Mouse (Mus musculus): ENCODE data around the gene Olfr1124. TPM values are rescaled to one million over a fixed set of nuclear protein-coding genes. Genes with fewer than 3 reads are reported as not detected.
A peak's percentile ranks its signal among the peaks of the same experiment; 100 is the strongest.

Olfr1124 gene
- total RNA-seq, 1 experiment, result not detected

DNA sequence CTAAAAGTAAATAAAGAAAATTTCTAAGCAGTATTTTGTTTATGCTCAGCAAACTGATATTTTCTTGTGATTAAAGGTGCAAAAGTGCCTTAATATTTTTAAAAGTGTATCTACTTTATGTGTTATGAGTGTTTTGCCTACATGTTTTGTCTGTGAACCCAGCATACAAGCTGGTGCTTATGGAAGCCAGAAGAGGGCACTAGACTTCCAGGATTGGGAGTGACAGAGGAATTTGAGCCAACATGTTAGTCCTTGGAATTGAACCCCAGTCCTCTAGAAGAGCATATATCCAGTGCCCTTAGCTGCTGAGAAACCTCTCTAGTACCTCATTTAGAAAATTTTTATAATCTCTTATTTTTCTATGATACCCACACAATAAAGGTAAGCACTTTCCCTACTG is 50.1 kb downstream of the Olfr1124 start:
- Histone ChIP-seq H3K27ac (ENCODE audit: insufficient read depth, low read depth, low read length, poor library complexity, severe bottlenecking) (no peak overlapping the region; the same call in 1 of the 2 replicates), H3K9ac (ENCODE audit: insufficient read depth, low read depth, low read length, poor library complexity, severe bottlenecking) (no peak overlapping the region), H3K36me3 (ENCODE audit: control insufficient read depth, insufficient read depth, low read length, poor library complexity, severe bottlenecking) (no peaks in the 10 kb centered on the region), H3K9me3 (ENCODE audit: control insufficient read depth, insufficient read depth, low read depth, low read length) (no peaks in the 10 kb centered on the region), H3K4me3 (ENCODE audit: insufficient read depth in 1 of 2, low read depth in 1 of 2, low read length in 2 of 2, poor library complexity in 1 of 2, severe bottlenecking in 1 of 2) (no peak overlapping the region), H3K4me1 (ENCODE audit: control insufficient read depth in 2 of 2, insufficient read depth in 2 of 2, low read length in 2 of 2, poor library complexity in 1 of 2) (peaks cover 0 to 5% of the 10 kb centered on the region in 2 experiments; a peak in 2 of 4 replicates)
- in situ Hi-C loops (cut with MboI; ENCODE audit: low sequenced_read_pairs in 2 of 2, unreplicated experiment in 2 of 2), result no loop called here
- DNase-seq (ENCODE audit: low read depth, low spot score), result peak; percentile 51
- TF ChIP-seq ZNF384 (IDR thresholded peaks at IDR 0.05; ENCODE audit: low read depth, low read length) (no peak), MAFK (IDR thresholded peaks at IDR 0.05; ENCODE audit: insufficient read depth, low read depth, low read length) (no peak), ZC3H11A (IDR thresholded peaks at IDR 0.05; ENCODE audit: borderline replicate concordance, low read depth, low read length) (peak; percentile 93), CHD2 (IDR thresholded peaks at IDR 0.05; ENCODE audit: low read depth, low read length) (no peak), HCFC1 (IDR thresholded peaks at IDR 0.05; ENCODE audit: borderline replicate concordance, insufficient read depth, low read length) (no peak)

DNA sequence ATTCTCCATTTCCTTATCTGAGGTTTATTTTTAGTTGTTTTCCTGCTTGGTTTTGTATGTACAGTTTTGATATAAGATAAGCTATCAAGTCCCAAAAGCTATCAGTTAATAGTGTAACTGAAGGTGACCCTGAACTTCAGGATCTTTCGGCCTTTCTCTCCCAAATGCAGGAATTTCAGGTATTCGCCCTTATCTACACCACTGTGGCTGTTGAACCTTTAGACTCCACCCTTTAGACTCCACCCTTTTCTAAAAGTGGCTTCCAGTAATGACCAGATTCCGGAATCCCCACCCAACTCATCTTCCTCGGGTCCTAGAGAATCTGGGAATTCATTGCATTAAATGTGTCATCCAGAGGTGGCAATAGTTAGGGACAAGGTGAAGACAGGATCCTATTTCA is 51.1 kb downstream of the Olfr1124 start:
- Histone ChIP-seq H3K9me3 (ENCODE audit: control insufficient read depth, insufficient read depth, low read depth, low read length) (no peaks in the 10 kb centered on the region), H3K36me3 (ENCODE audit: control insufficient read depth, insufficient read depth, low read length, poor library complexity, severe bottlenecking) (no peaks in the 10 kb centered on the region), H3K4me1 (ENCODE audit: control insufficient read depth in 2 of 2, insufficient read depth in 2 of 2, low read length in 2 of 2, poor library complexity in 1 of 2) (peaks cover 0 to 5% of the 10 kb centered on the region in 2 experiments; a peak in 2 of 4 replicates), H3K4me3 (ENCODE audit: insufficient read depth in 1 of 2, low read depth in 1 of 2, low read length in 2 of 2, poor library complexity in 1 of 2, severe bottlenecking in 1 of 2) (no peak overlapping the region), H3K9ac (ENCODE audit: insufficient read depth, low read depth, low read length, poor library complexity, severe bottlenecking) (no peak overlapping the region), H3K27ac (ENCODE audit: insufficient read depth, low read depth, low read length, poor library complexity, severe bottlenecking) (peak overlapping the region; percentile 61; the same call in 1 of the 2 replicates)
- DNase-seq (ENCODE audit: low read depth, low spot score), result peak; percentile 73
- TF ChIP-seq CHD2 (IDR thresholded peaks at IDR 0.05; ENCODE audit: low read depth, low read length) (0 out of 2 replicates have a peak, but pooled peaks have one; percentile 61), MAFK (IDR thresholded peaks at IDR 0.05; ENCODE audit: insufficient read depth, low read depth, low read length) (no peak), ZC3H11A (IDR thresholded peaks at IDR 0.05; ENCODE audit: borderline replicate concordance, low read depth, low read length) (no peak)
- in situ Hi-C loops (cut with MboI; ENCODE audit: low sequenced_read_pairs in 2 of 2, unreplicated experiment in 2 of 2), result no loop called here

DNA sequence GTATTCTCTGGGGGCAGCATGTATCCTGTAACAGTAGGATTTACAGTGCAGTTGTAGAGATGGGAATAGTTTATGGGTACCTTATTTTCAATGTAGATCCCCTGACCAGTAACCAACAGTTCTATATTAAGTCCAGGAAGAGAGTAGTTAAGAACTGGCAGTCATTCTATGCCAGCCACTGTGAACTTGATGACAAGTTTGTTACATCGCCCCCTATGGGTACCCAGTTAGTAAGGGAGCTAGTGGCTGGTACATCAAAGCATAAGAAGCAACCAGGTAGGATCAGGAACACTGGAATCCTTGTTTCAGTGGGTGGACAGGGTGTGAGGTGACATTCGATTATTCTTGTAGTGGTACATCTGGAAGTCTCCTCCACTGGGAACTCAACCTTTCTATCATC is 52.2 kb downstream of the Olfr1124 start:
- no peak for TF ChIP-seq ZC3H11A (IDR thresholded peaks at IDR 0.05; ENCODE audit: borderline replicate concordance, low read depth, low read length)
- no peak for TF ChIP-seq ZNF384 (IDR thresholded peaks at IDR 0.05; ENCODE audit: low read depth, low read length)
- no peak for TF ChIP-seq HCFC1 (IDR thresholded peaks at IDR 0.05; ENCODE audit: borderline replicate concordance, insufficient read depth, low read length)
- no peak for TF ChIP-seq CHD2 (IDR thresholded peaks at IDR 0.05; ENCODE audit: low read depth, low read length)
- no peak for TF ChIP-seq MAFK (IDR thresholded peaks at IDR 0.05; ENCODE audit: insufficient read depth, low read depth, low read length)
- DNase-seq (ENCODE audit: low read depth, low spot score), result peak; percentile 26
- no peaks in the 10 kb centered on the region for H3K9me3 ChIP-seq (ENCODE audit: control insufficient read depth, insufficient read depth, low read depth, low read length)
- H3K4me1 ChIP-seq (ENCODE audit: control insufficient read depth in 2 of 2, insufficient read depth in 2 of 2, low read length in 2 of 2, poor library complexity in 1 of 2), result peaks cover 0 to 5% of the 10 kb centered on the region in 2 experiments; a peak in 3 of 4 replicates
- H3K4me3 ChIP-seq (ENCODE audit: insufficient read depth in 1 of 2, low read depth in 1 of 2, low read length in 2 of 2, poor library complexity in 1 of 2, severe bottlenecking in 1 of 2), result no peak overlapping the region
- in situ Hi-C loops (cut with MboI; ENCODE audit: low sequenced_read_pairs in 2 of 2, unreplicated experiment in 2 of 2), result no loop called here
- no peak overlapping the region for H3K9ac ChIP-seq (ENCODE audit: insufficient read depth, low read depth, low read length, poor library complexity, severe bottlenecking)
- no peak overlapping the region; the same call in 1 of the 2 replicates for H3K27ac ChIP-seq (ENCODE audit: insufficient read depth, low read depth, low read length, poor library complexity, severe bottlenecking)
- no peaks in the 10 kb centered on the region for H3K36me3 ChIP-seq (ENCODE audit: control insufficient read depth, insufficient read depth, low read length, poor library complexity, severe bottlenecking)

Other genes starting within 250 kb of the Olfr1124 start
- gene Olfr1112, start 242.5 kb upstream of the Olfr1124 start, total RNA-seq (2012; rRNA removed), result not detected in 2 replicates
- gene Olfr1113, start 221.3 kb upstream of the Olfr1124 start, total RNA-seq (2012; rRNA removed), result not detected in 2 replicates
- not detected in 2 replicates for gene Olfr1115, start 182.3 kb upstream of the Olfr1124 start, total RNA-seq (2012; rRNA removed)
- gene Olfr1116, start 162.7 kb upstream of the Olfr1124 start, total RNA-seq (2012; rRNA removed), result not detected in 2 replicates
- gene Olfr1118, start 122.7 kb upstream of the Olfr1124 start, total RNA-seq (2012; rRNA removed), result not detected in 2 replicates
- not detected in 2 replicates for gene Olfr1120, start 75.5 kb upstream of the Olfr1124 start, total RNA-seq (2012; rRNA removed)
- not detected in 2 replicates for gene Olfr1121, start 60.4 kb upstream of the Olfr1124 start, total RNA-seq (2012; rRNA removed)
- not detected in 2 replicates for gene Olfr1122, start 44.4 kb upstream of the Olfr1124 start, total RNA-seq (2012; rRNA removed)
- gene Olfr1123, start 13.6 kb upstream of the Olfr1124 start, total RNA-seq (2012; rRNA removed), result not detected in 2 replicates
- gene Olfr1126, start 23.7 kb downstream of the Olfr1124 start, total RNA-seq (2012; rRNA removed), result not detected in 2 replicates
- gene Pramel7, start 66.8 kb downstream of the Olfr1124 start, total RNA-seq (2012; rRNA removed), result 2.7 and 9.3 TPM in 2 replicates
- 3.1 and 16.5 TPM in 2 replicates for gene Pramel6, start 76.3 kb downstream of the Olfr1124 start, total RNA-seq (2012; rRNA removed)
- gene Olfr153, start 101.5 kb downstream of the Olfr1124 start, total RNA-seq (2012; rRNA removed), result 1.2 and 1.9 TPM in 2 replicates
- gene Olfr1128, start 115.3 kb downstream of the Olfr1124 start, total RNA-seq (2012; rRNA removed), result not detected in 2 replicates
- not detected in 2 replicates for gene Olfr1129, start 143.6 kb downstream of the Olfr1124 start, total RNA-seq (2012; rRNA removed)
- not detected in 2 replicates for gene Olfr1130, start 175.9 kb downstream of the Olfr1124 start, total RNA-seq (2012; rRNA removed)
- gene Olfr1131, start 196.8 kb downstream of the Olfr1124 start, total RNA-seq (2012; rRNA removed), result not detected in 2 replicates
- gene Olfr1132, start 207.3 kb downstream of the Olfr1124 start, total RNA-seq (2012; rRNA removed), result not detected in 2 replicates
- not detected in 2 replicates for gene Olfr1133, start 217.1 kb downstream of the Olfr1124 start, total RNA-seq (2012; rRNA removed)
- gene Olfr1134, start 228.2 kb downstream of the Olfr1124 start, total RNA-seq (2012; rRNA removed), result not detected in 2 replicates
- gene Olfr1135, start 243.4 kb downstream of the Olfr1124 start, total RNA-seq (2012; rRNA removed), result not detected in 2 replicates

Measured in ES-E14 (cell line).